Mouse (Mus musculus) cerebellum, postnatal 36 days (tissue): ENCODE measurements around the gene Nkrf.
A peak's percentile ranks its signal among the peaks of the same experiment; 100 is the strongest.
"Not testable (repeated sequence)": the region's sequence is repeated elsewhere in the genome, so short reads cannot be mapped to it uniquely, and the experiment has no call there.

ENCODE experiments used
- DNase-seq, 2 experiments: peaks; one replicate each; pipeline ENCODE4 v3.0.0; 2021 to 2022; ENCODE audit warnings: mixed read lengths in 2 of 2

Nkrf gene

GRCm38 (mm10) chrX:36902321-36903114 lies at the start of gene Nkrf:
TSS of gene Nkrf (minus strand) at chrX:36902899.
- DNase-seq, result peak; percentile 41 to 50

GRCm38 (mm10) chrX:36941106-36941505 lies 38.4 kb upstream of the Nkrf start:
- no peak for DNase-seq

- peak; percentile 7 to 11 for DNase-seq
Measured at GRCm38 (mm10) chrX:36939806-36940413, 37.2 kb upstream of the Nkrf start.

GRCm38 (mm10) chrX:36935326-36935966 lies 32.7 kb upstream of the Nkrf start:
- DNase-seq, result no peak

GRCm38 (mm10) chrX:36930574-36930973 lies 27.9 kb upstream of the Nkrf start:
- DNase-seq, result no peak

GRCm38 (mm10) chrX:36929694-36930093 lies 27.0 kb upstream of the Nkrf start:
- no peak for DNase-seq

GRCm38 (mm10) chrX:36928791-36929190 lies 26.1 kb upstream of the Nkrf start:
- no peak for DNase-seq

- DNase-seq, result no peak
Measured at GRCm38 (mm10) chrX:36921346-36921745, 18.6 kb upstream of the Nkrf start.

- no peak for DNase-seq
Measured at GRCm38 (mm10) chrX:36917749-36918148, 15.1 kb upstream of the Nkrf start.

GRCm38 (mm10) chrX:36911343-36911742 lies 8.6 kb upstream of the Nkrf start:
- DNase-seq, result peak; percentile 43 to 48

- no peak for DNase-seq
Measured at GRCm38 (mm10) chrX:36906539-36906938, 3.8 kb upstream of the Nkrf start.

- peak; percentile 92 to 94 for DNase-seq
Measured at GRCm38 (mm10) chrX:36903115-36903768, 543 bp upstream of the Nkrf start.

GRCm38 (mm10) chrX:36901655-36902054 lies 1.0 kb downstream of the Nkrf start:
- DNase-seq, result no peak

- not testable (repeated sequence) for DNase-seq
Measured at GRCm38 (mm10) chrX:36898931-36899330, 3.8 kb downstream of the Nkrf start.

- DNase-seq, result no peak
Measured at GRCm38 (mm10) chrX:36884719-36885118, 18.0 kb downstream of the Nkrf start.

- peak in 1 of 2 experiments; percentile 17 for DNase-seq
Measured at GRCm38 (mm10) chrX:36874704-36875128, 28.0 kb downstream of the Nkrf start.

- peak; percentile 84 to 92 for DNase-seq
Measured at GRCm38 (mm10) chrX:36874178-36874696, 28.5 kb downstream of the Nkrf start.

GRCm38 (mm10) chrX:36873765-36874164 lies 28.9 kb downstream of the Nkrf start, which contains the start of the genes Ube2a and C330007P06Rik:
TSS of gene Ube2a (plus strand) at chrX:36873900.
TSS of gene C330007P06Rik (minus strand) at chrX:36874111.
- no peak for DNase-seq

- DNase-seq, result no peak
Measured at GRCm38 (mm10) chrX:36870372-36870771, 32.3 kb downstream of the Nkrf start.

GRCm38 (mm10) chrX:36864609-36865328 lies 37.9 kb downstream of the Nkrf start:
- no peak for DNase-seq

GRCm38 (mm10) chrX:36863766-36864608 lies 38.7 kb downstream of the Nkrf start:
- DNase-seq, result peak; percentile 82 to 85
